ENCODE assay signal across 8 mouse cellular contexts in genomic region chr5:147645001-147645645, GRCm38 (mm10).
DNase-seq lines count a peak whose midpoint lies in the region; ATAC-seq and TF ChIP-seq lines count a peak whose summit lies in the region.
"Had no signal": no experiment of that assay in that cellular context is flagged by ENCODE, and none has a peak within 500 bp of the region (broad histone marks: within the 10 kb centered on the region; RNA-seq: fewer than 3 reads in every experiment).

No protein-coding gene starts in this region.

- H3K36me3 ChIP-seq in midbrain, postnatal 0 days (ENCODE audit: insufficient read depth, low read length): no peaks in the 10 kb centered on the region
- H3K36me3 ChIP-seq: midbrain, embryonic 12.5 days had no signal

- H3K4me3 ChIP-seq in midbrain, postnatal 0 days (ENCODE audit: low read depth, low read length): no peak overlapping the region
- H3K4me3 ChIP-seq: midbrain, embryonic 12.5 days had no signal

- no peak overlapping the region for H3K4me2 ChIP-seq in midbrain, postnatal 0 days (ENCODE audit: low read depth, low read length, poor library complexity, severe bottlenecking)
- H3K4me2 ChIP-seq: midbrain, embryonic 12.5 days had no signal

- no peaks in the 10 kb centered on the region for H3K9me3 ChIP-seq in midbrain, postnatal 0 days (ENCODE audit: low read length)
- H3K9me3 ChIP-seq: midbrain, embryonic 12.5 days had no signal

- ATAC-seq in midbrain, postnatal 0 days (ENCODE audit: low FRiP score): no peak

- H3K27ac ChIP-seq in midbrain, postnatal 0 days (ENCODE audit: low read depth, low read length): no peak overlapping the region
- H3K27ac ChIP-seq: midbrain, embryonic 12.5 days had no signal

- H3K4me1 ChIP-seq in midbrain, postnatal 0 days (ENCODE audit: insufficient read depth, low read length): no peaks in the 10 kb centered on the region
- H3K4me1 ChIP-seq: midbrain, embryonic 12.5 days had no signal

- H3K9ac ChIP-seq in midbrain, postnatal 0 days (replicated peaks; ENCODE audit: low read length, poor library complexity, severe bottlenecking): no peak overlapping the region
- H3K9ac ChIP-seq: midbrain, embryonic 12.5 days had no signal

- TF ChIP-seq CTCF in midbrain, postnatal 0 days (IDR thresholded peaks at IDR 0.05): no peak

- no peaks in the 10 kb centered on the region for H3K27me3 ChIP-seq in midbrain, postnatal 0 days (ENCODE audit: insufficient read depth, low read length)
- H3K27me3 ChIP-seq: midbrain, embryonic 12.5 days had no signal

- peak; percentile 57 for DNase-seq in 416B (ENCODE audit: low read depth)
- DNase-seq in adipocyte (ENCODE audit: low spot score): peak; percentile 81
- peak; percentile 45 to 61 for DNase-seq in frontal cortex, postnatal 10 days (ENCODE audit: low spot score in 2 of 2)
- peak; percentile 88 for DNase-seq in heart, postnatal 14 days
- DNase-seq in layer of hippocampus, postnatal 36 days: peak; percentile 26 to 40
- peak; percentile 73 for DNase-seq in midbrain, postnatal 0 days (ENCODE audit: low spot score)
- DNase-seq in B cell, adult 2 months: no peak

- intact Hi-C loops in heart, postnatal 14 days (cut with DNase I): loop anchor here (5.0 kb wide), 1 partner anchor 63 kb away; no protein-coding TSS in a partner anchor

- 57% methylated on average over 12 of the region's 12 CpGs for WGBS in midbrain, postnatal 0 days

Comparison
In these comparisons a context has a peak if more than half of its experiments do, and no peak if none do; other contexts are left out.
1. DNase-seq: peak in 416B (single experiment), adipocyte (single experiment), frontal cortex, postnatal 10 days (2 of 2), heart, postnatal 14 days (2 of 2), layer of hippocampus, postnatal 36 days (2 of 2) and midbrain, postnatal 0 days (single experiment); none in B cell, adult 2 months (0 of 2).